Mouse (Mus musculus): ENCODE measurements around the gene Adam10.

DNA sequence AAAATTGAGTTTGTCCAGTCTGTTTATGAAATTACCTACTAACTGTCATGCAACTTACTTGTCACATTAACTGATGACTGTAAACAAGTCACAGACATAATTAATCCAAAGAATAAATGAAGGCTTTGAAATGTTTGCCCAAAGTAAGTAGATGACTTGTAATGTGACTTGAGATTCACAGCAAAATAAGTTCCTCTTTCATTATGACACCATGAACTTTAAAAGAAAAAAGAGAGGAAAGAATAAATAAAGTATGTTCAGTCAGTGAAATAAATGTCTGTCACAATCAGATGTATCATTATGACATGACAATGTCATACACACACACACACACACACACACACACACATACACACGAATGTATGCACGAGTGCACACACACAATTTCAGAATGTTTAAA, 28.5 kb upstream of the Adam10 start:
- no peak for TF ChIP-seq POLR2A (IDR thresholded peaks at IDR 0.05; ENCODE audit: borderline replicate concordance, insufficient read depth, low read length)
- no peak for TF ChIP-seq CTCF (IDR thresholded peaks at IDR 0.05; ENCODE audit: borderline replicate concordance, insufficient read depth, low read depth, low read length)

All from cerebellum, adult 2 months (tissue).